Mouse (Mus musculus) liver, postnatal 0 days (tissue): ENCODE data around the gene Scn1a. TPM values are rescaled to one million over a fixed set of nuclear protein-coding genes. Genes with fewer than 3 reads are reported as not detected.

Source experiments
- ATAC-seq: fragments of 200-750 bp; cut with Nextera tagmentation; 2 replicates; pipeline ENCODE4 v1.8.0; 2017; ENCODE audit warnings: mild to moderate bottlenecking, moderate library complexity
- DNase-seq: peaks from one replicate; pipeline ENCODE4 v3.0.0-alpha.2; 2016
- H3K27ac ChIP-seq: fragments of 300-500 bp; sonication (generic); 2 replicates; pipeline ENCODE4 v1.5.1; 2014; ENCODE audit warnings: antibody characterized with exemption, moderate library complexity, mild to moderate bottlenecking, low read depth
- H3K27me3 ChIP-seq: fragments of 300-500 bp; sonication (generic); 2 replicates; pipeline ENCODE4 v1.6.1; 2014; ENCODE audit warnings: low read length, control low read depth, mixed read lengths; ENCODE audit not compliant: insufficient read depth
- H3K36me3 ChIP-seq: fragments of 300-500 bp; sonication (generic); replicated peaks from 2 replicates; pipeline ENCODE4 v1.6.1; 2014; ENCODE audit warnings: mild to moderate bottlenecking, control low read depth, low read length, moderate library complexity, mixed read lengths; ENCODE audit not compliant: insufficient read depth
- H3K4me1 ChIP-seq: fragments of 300-500 bp; sonication (generic); 2 replicates; pipeline ENCODE4 v1.6.1; 2014; ENCODE audit warnings: antibody characterized with exemption, mild to moderate bottlenecking, control low read depth; ENCODE audit not compliant: insufficient read depth
- H3K4me2 ChIP-seq: fragments of 300-500 bp; sonication (generic); 2 replicates; pipeline ENCODE4 v1.6.1; 2014; ENCODE audit warnings: low read depth, mild to moderate bottlenecking, low read length, moderate library complexity, mixed read lengths
- H3K4me3 ChIP-seq: fragments of 300-500 bp; sonication (generic); 2 replicates; pipeline ENCODE4 v1.5.1; 2014; ENCODE audit warnings: low read depth, low read length
- H3K9ac ChIP-seq: fragments of 300-500 bp; sonication (generic); replicated peaks from 2 replicates; pipeline ENCODE4 v1.6.1; 2014; ENCODE audit warnings: mild to moderate bottlenecking, moderate library complexity
- H3K9me3 ChIP-seq: fragments of 300-500 bp; sonication (generic); 2 replicates; pipeline ENCODE4 v1.6.1; 2016; ENCODE audit warnings: mild to moderate bottlenecking, control low read depth, low read length, mixed read lengths
- CTCF ChIP-seq: sonication (generic); IDR thresholded peaks from 2 replicates; pipeline ENCODE4 v1.5.1; 2016; ENCODE audit warnings: antibody characterized with exemption, low read depth
- EP300 ChIP-seq: IDR thresholded peaks from 2 replicates; pipeline ENCODE4 v1.6.1; 2016; ENCODE audit warnings: antibody characterized with exemption, low read depth, mild to moderate bottlenecking
- WGBS: fragments of 180-500 bp; shearing (Covaris S2); extraction: QIAGEN DNeasy Blood & Tissue Kit; methylation state at CpG from one replicate; pipeline ENCODE4 v1.1.7; 2014; ENCODE audit not compliant: insufficient replicate concordance; 5-methylcytosine and 5-hydroxymethylcytosine counted together
- polyA plus RNA-seq: library from polyadenylated mRNA; unstranded; fragments of >200 nt; fragmentation: Nextera tagmentation; extraction: Ambion mirVana; gene quantifications from 2 replicates; pipeline ENCODE4 v1.2.1, GENCODE M21; 2015

The Scn1a gene
- polyA plus RNA-seq, 1 experiment from 2014 or later = not detected

DNA sequence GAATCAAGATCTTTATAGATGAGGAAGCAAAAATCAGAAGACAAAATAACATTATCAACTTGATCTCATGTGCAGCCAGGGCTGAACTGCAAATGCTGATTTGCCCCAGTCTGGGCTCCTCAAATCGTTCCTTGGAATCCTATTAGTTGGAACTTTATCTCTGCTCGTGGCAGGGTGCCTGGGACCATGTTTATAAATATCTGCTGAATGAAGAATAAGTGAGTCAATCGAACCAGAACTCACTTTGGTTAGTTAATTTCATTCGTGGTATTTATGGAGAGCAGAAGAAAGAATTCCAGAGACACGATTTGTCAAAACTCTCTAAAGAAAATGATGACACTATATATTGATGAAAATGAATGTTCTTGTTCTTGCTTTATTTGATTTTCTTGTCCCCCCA is 48.1 kb downstream of the Scn1a start:
- TF ChIP-seq EP300 (no peak), CTCF (no peak)
- H3K27ac ChIP-seq = no peak overlapping the region
- no peaks in the 10 kb centered on the region for H3K36me3 ChIP-seq

DNA sequence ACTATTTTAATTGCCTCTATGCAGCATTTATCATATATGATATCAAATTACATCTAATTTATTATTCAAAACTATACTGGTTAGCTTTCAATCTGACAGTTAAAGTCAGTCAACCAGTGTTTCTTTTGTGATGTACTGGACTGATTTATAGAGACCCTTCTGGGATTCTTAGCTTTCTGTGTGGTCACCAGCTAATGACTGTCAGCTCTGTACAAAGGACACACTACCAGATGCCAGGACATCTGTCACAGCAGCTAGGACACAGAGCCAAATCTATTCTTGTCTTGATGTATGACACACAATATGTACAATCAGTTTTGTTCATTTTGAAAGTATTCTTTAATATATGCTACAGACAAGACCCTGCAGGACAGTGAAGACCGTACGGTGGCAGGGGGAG is 72.7 kb downstream of the Scn1a start:
- H3K9me3 ChIP-seq = no peaks in the 10 kb centered on the region
- 83% methylated on average over 2 of the region's 2 CpGs for WGBS
- ATAC-seq = no peak
- H3K9ac ChIP-seq = no peak overlapping the region
- no peaks in the 10 kb centered on the region for H3K4me1 ChIP-seq
- H3K27ac ChIP-seq = no peak overlapping the region
- DNase-seq = no peak
- no peak overlapping the region for H3K4me2 ChIP-seq
- no peaks in the 10 kb centered on the region for H3K36me3 ChIP-seq
- TF ChIP-seq CTCF (no peak), EP300 (no peak)
- no peak overlapping the region for H3K4me3 ChIP-seq
- no peaks in the 10 kb centered on the region for H3K27me3 ChIP-seq

More for the DNA sequence above, 48.1 kb downstream of the Scn1a start:
- no peak overlapping the region for H3K4me3 ChIP-seq
- DNase-seq = no peak
- H3K9ac ChIP-seq = no peak overlapping the region
- WGBS = 63% methylated on average over 5 of the region's 5 CpGs
- H3K4me2 ChIP-seq = no peak overlapping the region
- no peaks in the 10 kb centered on the region for H3K4me1 ChIP-seq
- ATAC-seq = no peak
- no peaks in the 10 kb centered on the region for H3K9me3 ChIP-seq
- no peaks in the 10 kb centered on the region for H3K27me3 ChIP-seq

DNA sequence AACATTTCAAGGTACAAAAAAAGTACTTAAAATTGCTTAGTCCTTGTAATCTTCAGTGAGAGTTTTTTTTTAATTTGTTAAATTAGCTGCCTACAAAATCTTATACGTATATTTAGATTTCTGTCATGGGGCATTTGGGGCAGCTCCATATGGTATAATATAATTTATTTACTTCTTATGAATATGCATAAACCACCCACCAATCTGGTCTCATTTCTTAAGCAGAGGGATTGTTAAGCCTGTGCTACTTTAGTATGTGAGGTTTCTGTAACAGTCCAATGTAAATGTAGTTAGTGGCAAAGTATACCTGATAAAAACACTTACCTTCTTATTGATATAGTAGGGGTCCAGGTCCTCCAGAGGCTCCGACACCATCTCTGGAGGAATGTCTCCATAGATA is 90.0 kb downstream of the Scn1a start:
- 72% methylated on average over 2 of the region's 2 CpGs for WGBS
- Histone ChIP-seq H3K9me3 (no peaks in the 10 kb centered on the region), H3K4me2 (no peak overlapping the region), H3K4me1 (no peaks in the 10 kb centered on the region), H3K36me3 (no peaks in the 10 kb centered on the region), H3K9ac (no peak overlapping the region), H3K27me3 (no peaks in the 10 kb centered on the region), H3K27ac (no peak overlapping the region), H3K4me3 (no peak overlapping the region)
- DNase-seq (no peak), ATAC-seq (no peak)
- TF ChIP-seq CTCF (no peak), EP300 (no peak)

DNA sequence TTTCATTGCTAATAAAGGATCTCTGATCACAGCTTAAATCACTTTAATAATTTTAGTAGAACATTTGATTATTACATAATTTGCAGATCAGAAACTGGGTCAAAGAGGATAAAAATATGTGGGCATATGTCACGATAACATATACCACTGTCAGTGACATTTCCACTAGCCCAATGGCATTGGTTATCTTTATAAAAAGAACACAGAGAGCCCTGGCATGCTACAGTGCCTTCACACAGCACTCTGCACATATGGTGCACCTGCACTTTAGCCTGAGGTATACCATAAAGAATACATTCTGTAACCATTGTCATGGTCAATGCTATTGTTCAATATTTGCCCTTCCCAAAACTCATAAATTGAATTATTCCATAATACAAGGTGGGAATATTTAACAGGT is 94.0 kb downstream of the Scn1a start:
- TF ChIP-seq EP300 (no peak), CTCF (no peak)
- Histone ChIP-seq H3K9ac (no peak overlapping the region), H3K4me3 (no peak overlapping the region), H3K4me1 (no peaks in the 10 kb centered on the region), H3K36me3 (no peaks in the 10 kb centered on the region), H3K9me3 (no peaks in the 10 kb centered on the region), H3K4me2 (no peak overlapping the region), H3K27ac (no peak overlapping the region), H3K27me3 (no peaks in the 10 kb centered on the region)
- DNase-seq (no peak), ATAC-seq (no peak)
- 88% methylated on average over 1 of the region's 1 CpGs for WGBS

DNA sequence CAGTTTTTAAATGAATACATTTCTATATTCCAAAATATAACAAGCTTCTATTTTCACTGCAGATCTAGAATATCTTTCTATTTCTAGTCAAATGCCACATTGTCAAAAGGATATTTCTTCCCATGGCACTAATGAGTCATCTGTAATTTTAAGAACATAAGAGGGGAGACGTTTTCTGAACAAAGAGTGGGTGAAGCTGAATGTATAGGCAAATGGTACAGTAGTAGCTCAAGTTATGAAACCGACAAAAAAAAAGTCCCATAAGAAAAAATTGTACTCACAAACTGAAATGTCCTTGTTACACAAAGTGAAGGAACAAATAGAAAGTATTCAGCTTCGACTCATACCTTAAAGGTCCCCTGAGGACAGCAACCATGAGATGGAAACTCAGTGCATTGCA is 94.5 kb downstream of the Scn1a start:
- no peak overlapping the region for H3K27ac ChIP-seq
- H3K36me3 ChIP-seq = no peaks in the 10 kb centered on the region
- no peak overlapping the region for H3K4me3 ChIP-seq
- TF ChIP-seq CTCF (no peak), EP300 (no peak)
- no peaks in the 10 kb centered on the region for H3K27me3 ChIP-seq
- no peaks in the 10 kb centered on the region for H3K9me3 ChIP-seq
- ATAC-seq = no peak
- H3K9ac ChIP-seq = no peak overlapping the region
- H3K4me1 ChIP-seq = no peaks in the 10 kb centered on the region
- H3K4me2 ChIP-seq = no peak overlapping the region
- no peak for DNase-seq
- 51% methylated on average over 3 of the region's 3 CpGs for WGBS

DNA sequence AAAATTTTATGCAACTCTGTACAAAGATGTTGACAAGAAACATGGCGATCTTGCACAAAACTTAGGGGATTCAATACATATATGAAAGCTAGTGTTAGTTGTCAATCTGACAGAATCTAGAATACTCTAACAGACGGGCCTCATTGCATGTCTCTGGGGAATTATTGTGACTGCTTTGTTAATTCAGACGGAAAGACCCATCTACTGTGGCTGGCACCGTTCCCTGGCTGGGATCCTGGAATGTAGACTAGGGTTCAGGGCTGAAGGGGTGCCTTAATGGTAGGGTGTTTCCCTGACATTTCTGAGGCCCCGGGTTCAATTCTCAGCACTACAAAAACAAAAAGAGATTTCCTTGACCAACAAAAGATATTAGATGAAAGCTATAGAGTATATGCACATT is 103.2 kb downstream of the Scn1a start:
- Histone ChIP-seq H3K4me3 (no peak overlapping the region), H3K4me1 (no peaks in the 10 kb centered on the region), H3K4me2 (no peak overlapping the region), H3K9ac (no peak overlapping the region), H3K27ac (no peak overlapping the region), H3K36me3 (no peaks in the 10 kb centered on the region), H3K27me3 (no peaks in the 10 kb centered on the region), H3K9me3 (no peaks in the 10 kb centered on the region)
- ATAC-seq (no peak), DNase-seq (no peak)
- TF ChIP-seq CTCF (no peak), EP300 (no peak)
- 70% methylated on average over 5 of the region's 5 CpGs for WGBS

DNA sequence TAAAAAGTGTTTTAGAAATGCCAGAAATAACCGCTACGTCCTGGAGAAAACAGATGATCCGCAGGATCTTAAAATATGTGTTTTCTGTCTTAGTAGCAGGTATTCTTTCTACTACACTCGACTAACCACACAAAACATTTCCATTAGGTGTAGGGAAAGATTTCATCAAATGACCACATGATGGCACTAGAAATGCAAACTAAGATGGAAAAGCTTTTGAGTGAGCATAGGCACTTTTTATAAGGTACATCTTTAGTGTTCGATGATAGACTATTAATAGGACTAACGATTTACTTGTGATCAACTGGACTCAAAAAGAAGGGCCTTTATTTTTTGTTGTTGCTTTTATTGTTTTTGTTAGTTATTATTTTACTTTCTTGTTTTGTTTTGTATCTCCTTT is 104.2 kb downstream of the Scn1a start:
- no peaks in the 10 kb centered on the region for H3K27me3 ChIP-seq
- no peaks in the 10 kb centered on the region for H3K9me3 ChIP-seq
- no peak overlapping the region for H3K4me2 ChIP-seq
- H3K27ac ChIP-seq = no peak overlapping the region
- ATAC-seq = no peak
- no peaks in the 10 kb centered on the region for H3K36me3 ChIP-seq
- TF ChIP-seq EP300 (no peak), CTCF (no peak)
- 68% methylated on average over 6 of the region's 6 CpGs for WGBS
- no peak overlapping the region for H3K9ac ChIP-seq
- H3K4me3 ChIP-seq = no peak overlapping the region
- DNase-seq = no peak
- no peaks in the 10 kb centered on the region for H3K4me1 ChIP-seq
